ENCODE assay signal across 36 mouse cellular contexts in the genomic region with DNA sequence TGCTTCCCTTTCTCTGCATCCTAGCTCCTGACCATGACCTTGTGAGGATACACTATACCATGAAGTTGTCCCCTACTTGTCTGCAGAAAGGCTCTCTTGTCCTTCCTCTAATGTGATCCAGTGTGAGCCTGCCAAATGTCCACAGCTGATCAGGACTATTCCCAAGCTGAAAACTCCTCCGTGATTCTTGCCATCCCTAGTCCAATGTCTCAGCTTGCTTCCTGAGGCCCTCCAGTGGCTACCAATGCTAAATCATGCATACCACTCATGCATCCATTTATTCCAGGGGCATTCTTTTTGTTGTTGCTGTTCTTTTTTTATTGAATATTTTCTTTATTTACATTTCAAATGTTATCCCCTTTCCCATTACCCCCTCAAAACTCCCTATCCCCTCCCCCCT. TPM values are rescaled to one million over a fixed set of nuclear protein-coding genes. Genes with fewer than 3 reads are reported as not detected.
DNase-seq lines count a peak whose midpoint lies in the region; ATAC-seq and TF ChIP-seq lines count a peak whose summit lies in the region.
"Had no signal": no experiment of that assay in that cellular context is flagged by ENCODE, and none has a peak within 500 bp of the region (broad histone marks: within the 10 kb centered on the region; RNA-seq: fewer than 3 reads in every experiment).

No protein-coding gene starts in this region.

- 10% methylated on average over 1 of the region's 1 CpGs for WGBS in hindbrain, postnatal 0 days
- 49% methylated on average over 1 of the region's 1 CpGs for WGBS in hindbrain, embryonic 12.5 days

- no peak overlapping the region for H3K4me2 ChIP-seq in hindbrain, postnatal 0 days (ENCODE audit: low read depth, low read length)
- H3K4me2 ChIP-seq in hindbrain, embryonic 12.5 days (replicated peaks), result no peak overlapping the region
- H3K4me2 ChIP-seq: forebrain, embryonic 15.5 days; heart, embryonic 13.5 days; hindbrain, embryonic 15.5 days; midbrain, embryonic 15.5 days; neural tube, embryonic 12.5 days had no signal

- H3K27ac ChIP-seq in hindbrain, postnatal 0 days, result no peak overlapping the region
- no peak overlapping the region for H3K27ac ChIP-seq in hindbrain, embryonic 12.5 days
- no peak overlapping the region for H3K27ac ChIP-seq in left cerebral cortex, adult 2 months
- H3K27ac ChIP-seq: forebrain, embryonic 15.5 days; heart, embryonic 13.5 days; hindbrain, embryonic 15.5 days; liver, embryonic 14.5 days; midbrain, embryonic 10.5 days; midbrain, embryonic 15.5 days; neural tube, embryonic 12.5 days had no signal

- H3K4me1 ChIP-seq in hindbrain, postnatal 0 days (ENCODE audit: insufficient read depth, low read length), result 0 out of 2 replicates have a peak, but pooled peaks cover 11% of the 10 kb centered on the region
- peaks cover 23% of the 10 kb centered on the region for H3K4me1 ChIP-seq in hindbrain, embryonic 12.5 days
- H3K4me1 ChIP-seq: heart, embryonic 13.5 days had no signal

- intact Hi-C loops in left cerebral cortex, adult 2 months (cut with DNase I), result loop anchor here (1.0 to 10.0 kb wide), 2 partner anchors 154 to 251 kb away; no protein-coding TSS in a partner anchor
- intact Hi-C loops in left cerebral cortex, postnatal 4 days (cut with DNase I), result no loop called here

- no peak overlapping the region for H3K9ac ChIP-seq in hindbrain, postnatal 0 days (replicated peaks; ENCODE audit: low read length)
- H3K9ac ChIP-seq in hindbrain, embryonic 12.5 days, result no peak overlapping the region
- H3K9ac ChIP-seq: forebrain, embryonic 15.5 days; heart, embryonic 13.5 days; hindbrain, embryonic 15.5 days; liver, embryonic 14.5 days; midbrain, embryonic 15.5 days; neural tube, embryonic 12.5 days had no signal

- H3K4me3 ChIP-seq in hindbrain, postnatal 0 days (ENCODE audit: low read length), result no peak overlapping the region
- no peak overlapping the region for H3K4me3 ChIP-seq in hindbrain, embryonic 12.5 days
- no peak overlapping the region for H3K4me3 ChIP-seq in left cerebral cortex, adult 2 months
- H3K4me3 ChIP-seq: forebrain, embryonic 15.5 days; heart, embryonic 13.5 days; hindbrain, embryonic 15.5 days; midbrain, embryonic 10.5 days; midbrain, embryonic 15.5 days; myocyte; neural tube, embryonic 12.5 days had no signal

- no peak for ATAC-seq in cerebellum, adult (ENCODE audit: insufficient number of reproducible peaks, low FRiP score, low TSS enrichment)
- no peak for ATAC-seq in hindbrain, postnatal 0 days
- ATAC-seq in hindbrain, embryonic 12.5 days (ENCODE audit: low FRiP score), result no peak
- ATAC-seq: forebrain, embryonic 15.5 days; midbrain, embryonic 15.5 days had no signal

- no peaks in the 10 kb centered on the region for H3K36me3 ChIP-seq in hindbrain, postnatal 0 days (ENCODE audit: insufficient read depth, low read length)
- no peaks in the 10 kb centered on the region for H3K36me3 ChIP-seq in hindbrain, embryonic 12.5 days
- H3K36me3 ChIP-seq: forebrain, embryonic 15.5 days; heart, embryonic 13.5 days; hindbrain, embryonic 15.5 days; midbrain, embryonic 10.5 days; midbrain, embryonic 15.5 days; neural tube, embryonic 12.5 days had no signal

- no peaks in the 10 kb centered on the region for H3K27me3 ChIP-seq in hindbrain, postnatal 0 days (ENCODE audit: insufficient read depth, low read length)
- H3K27me3 ChIP-seq in hindbrain, embryonic 12.5 days, result no peaks in the 10 kb centered on the region
- H3K27me3 ChIP-seq: forebrain, embryonic 15.5 days; hindbrain, embryonic 15.5 days; midbrain, embryonic 15.5 days; neural tube, embryonic 12.5 days had no signal

- TF ChIP-seq CTCF in hindbrain, postnatal 0 days (IDR thresholded peaks at IDR 0.05; ENCODE audit: low read depth), result peak; percentile 62
- TF ChIP-seq CTCF in left cerebral cortex, adult 2 months (IDR thresholded peaks at IDR 0.05), result peak; percentile 50

- no peaks in the 10 kb centered on the region for H3K9me3 ChIP-seq in hindbrain, postnatal 0 days (ENCODE audit: low read length)
- H3K9me3 ChIP-seq in hindbrain, embryonic 12.5 days (replicated peaks), result no peaks in the 10 kb centered on the region
- H3K9me3 ChIP-seq: forebrain, embryonic 15.5 days; heart, embryonic 13.5 days; hindbrain, embryonic 15.5 days; midbrain, embryonic 10.5 days; midbrain, embryonic 15.5 days; neural tube, embryonic 12.5 days had no signal

- peak; percentile 26 for DNase-seq in cerebellum, adult 9-10 months
- DNase-seq in hindbrain, postnatal 0 days (ENCODE audit: low spot score), result peak; percentile 55
- peak in 1 of 2 experiments; percentile 22 for DNase-seq in left cerebral cortex, adult 2 months (ENCODE audit: extremely low spot score in 1 of 2, low spot score in 2 of 2)
- DNase-seq in left cerebral cortex, postnatal 4 days, result no peak
- DNase-seq in cerebellum, postnatal 14 days, result peak; percentile 41 to 52
- no peak for DNase-seq in adrenal gland, postnatal 10 days
- DNase-seq: adrenal gland, postnatal 25 days; gastrocnemius, postnatal 10 days; heart, postnatal 10 days; kidney, adult 18-20 months; kidney, postnatal 4 days; liver; lung, adult 2 months; right cerebral cortex, postnatal 4 days; thymus, adult 2 months; thymus, postnatal 36 days had no signal

RNA-seq across cellular contexts. Expression of a gene that starts 21.6 kb away (rescaled TPM):
- not detected in 2 replicates for total RNA-seq in hindbrain, postnatal 0 days (2014; rRNA removed)
- polyA plus RNA-seq in hindbrain, postnatal 0 days (2015; fragmentation: Nextera tagmentation; extraction: Ambion mirVana), result not detected in 2 replicates
- not detected in 2 replicates for polyA plus RNA-seq in hindbrain, embryonic 12.5 days (2016; fragmentation: Nextera tagmentation; extraction: Ambion mirVana)
- under 1 TPM in 1 of 2 experiments, not detected in 1; 0.50 TPM for total RNA-seq in left cerebral cortex, adult 2 months (2021)
- total RNA-seq in left cerebral cortex, postnatal 4 days (2021), result not detected
- not detected for total RNA-seq in adrenal gland, postnatal 10 days (2021)
- total RNA-seq: adrenal gland, postnatal 25 days; gastrocnemius, postnatal 10 days; heart, adult 8-10 months; heart, postnatal 10 days; hematopoietic stem cell, adult 5-6 weeks; layer of hippocampus, postnatal 25 days; megakaryocyte progenitor cell, adult 5-6 weeks; MEL had no signal
- polyA plus RNA-seq: embryonic facial prominence, embryonic 11.5 days; forebrain, embryonic 15.5 days; heart, embryonic 13.5 days; hindbrain, embryonic 15.5 days; intestine, embryonic 14.5 days; kidney, embryonic 16.5 days; limb, embryonic 11.5 days; liver, embryonic 14.5 days; lung, adult 2 months; midbrain, embryonic 10.5 days; myocyte; neural tube, embryonic 12.5 days; spleen, adult 2 months; thymus, adult 2 months had no signal

Comparison
In these comparisons a context has a peak if more than half of its experiments do, and no peak if none do; other contexts are left out.
1. DNase-seq: peak in cerebellum, adult 9-10 months (single experiment), hindbrain, postnatal 0 days (single experiment) and cerebellum, postnatal 14 days (2 of 2); none in left cerebral cortex, postnatal 4 days (single experiment) and adrenal gland, postnatal 10 days (single experiment).